Mouse (Mus musculus): ENCODE results near the gene Dgkd. TPM values are rescaled to one million over a fixed set of nuclear protein-coding genes. Genes with fewer than 3 reads are reported as not detected.

Dgkd gene
- polyA plus RNA-seq, 2 experiments: 26.7 to 35.5 TPM

DNA sequence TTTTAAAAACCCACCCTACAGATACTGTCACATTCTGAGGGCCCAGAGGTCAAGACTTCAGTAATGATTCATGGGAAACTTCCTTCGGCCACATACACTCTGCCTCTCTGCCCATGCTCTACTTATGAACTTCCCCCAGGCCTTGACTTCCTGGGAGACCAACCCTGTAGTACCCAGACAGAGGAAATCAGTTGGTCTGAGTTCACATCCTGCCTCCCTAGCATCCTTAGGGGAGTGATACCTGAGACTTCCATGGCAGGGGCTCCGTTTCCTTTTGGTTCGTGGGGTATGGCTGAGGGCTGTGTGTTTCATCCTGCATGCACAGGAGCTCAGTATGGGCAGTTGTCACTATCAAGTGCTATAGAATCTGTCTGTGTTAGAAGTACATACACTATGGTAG lies 1.7 kb upstream of the Dgkd start:
- Histone ChIP-seq H3K9ac (ENCODE audit: low read depth, low read length, severe bottlenecking) (no peak overlapping the region), H3K4me1 (ENCODE audit: control insufficient read depth, insufficient read depth, low read length) (peaks cover 37% of the 10 kb centered on the region), H3K27me3 (ENCODE audit: control insufficient read depth, insufficient read depth, low read length) (no peaks in the 10 kb centered on the region), H3K4me2 (replicated peaks; ENCODE audit: low read depth, low read length, severe bottlenecking) (no peak overlapping the region), H3K9me3 (ENCODE audit: control insufficient read depth, low read length) (no peaks in the 10 kb centered on the region), H3K4me3 (replicated peaks; ENCODE audit: low read length) (no peak overlapping the region), H3K36me3 (ENCODE audit: control insufficient read depth, insufficient read depth, low read length) (no peaks in the 10 kb centered on the region), H3K27ac (replicated peaks; ENCODE audit: low read depth, low read length) (no peak overlapping the region)
- no peak for TF ChIP-seq POLR2A (IDR thresholded peaks at IDR 0.05; ENCODE audit: borderline replicate concordance, extremely low read depth, insufficient read depth, insufficient read length)
- DNase-seq (ENCODE audit: low spot score) (no peak), ATAC-seq (ENCODE audit: low FRiP score, low read depth) (no peak)
- 90% methylated on average over 3 of the region's 3 CpGs for WGBS

DNA sequence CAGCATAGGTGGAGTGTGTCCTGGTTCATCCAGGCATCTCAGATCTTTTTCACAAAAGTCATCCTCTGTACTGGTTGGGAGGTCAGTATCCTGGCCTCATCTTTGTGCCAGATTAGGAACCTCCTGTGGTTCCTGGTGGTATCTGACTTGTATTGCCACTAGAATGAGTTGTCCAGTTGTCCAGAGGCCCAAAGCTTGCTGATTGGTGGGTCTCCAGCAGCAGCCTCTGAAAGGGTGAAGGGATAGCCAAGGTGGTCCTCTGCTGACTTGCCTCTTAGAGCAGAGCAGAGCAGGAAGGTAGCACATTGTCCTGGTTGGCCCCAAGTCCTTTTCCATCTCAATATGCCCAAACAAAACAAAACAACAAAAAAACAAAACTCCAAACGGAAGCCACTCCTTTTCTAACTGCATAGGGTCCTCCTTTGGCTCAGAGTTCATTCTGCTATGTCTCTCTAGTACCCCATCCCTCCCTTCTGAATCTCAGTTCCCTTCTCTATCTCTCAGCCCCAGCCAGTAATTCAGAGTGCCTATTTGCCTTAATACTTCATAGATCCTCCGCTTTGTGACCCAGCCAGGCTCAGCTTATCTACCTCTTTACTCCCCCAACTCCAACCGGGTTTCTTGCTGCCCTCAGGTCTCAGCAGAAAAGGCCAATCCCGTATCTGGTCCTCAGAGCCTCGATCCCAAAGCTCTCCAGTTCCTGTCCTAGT lies 851 bp upstream of the Dgkd start:
- WGBS: 53% methylated on average over 5 of the region's 5 CpGs
- H3K36me3 ChIP-seq (ENCODE audit: control insufficient read depth, insufficient read depth, low read length): no peaks in the 10 kb centered on the region
- peak overlapping the region; percentile 92; the same call in 1 of the 2 replicates for H3K4me3 ChIP-seq (replicated peaks; ENCODE audit: low read length)
- 0 out of 2 replicates have a peak overlapping the region, but pooled peaks have one; percentile 93 for H3K9ac ChIP-seq (ENCODE audit: low read depth, low read length, severe bottlenecking)
- no peak overlapping the region for H3K27ac ChIP-seq (replicated peaks; ENCODE audit: low read depth, low read length)
- no peaks in the 10 kb centered on the region for H3K9me3 ChIP-seq (ENCODE audit: control insufficient read depth, low read length)
- no peak for TF ChIP-seq POLR2A (IDR thresholded peaks at IDR 0.05; ENCODE audit: borderline replicate concordance, extremely low read depth, insufficient read depth, insufficient read length)
- no peak for ATAC-seq (ENCODE audit: low FRiP score, low read depth)
- no peaks in the 10 kb centered on the region for H3K27me3 ChIP-seq (ENCODE audit: control insufficient read depth, insufficient read depth, low read length)
- no peak for DNase-seq (ENCODE audit: low spot score)
- H3K4me1 ChIP-seq (ENCODE audit: control insufficient read depth, insufficient read depth, low read length): peaks cover 34% of the 10 kb centered on the region
- peak overlapping the region; percentile 97 for H3K4me2 ChIP-seq (replicated peaks; ENCODE audit: low read depth, low read length, severe bottlenecking)

DNA sequence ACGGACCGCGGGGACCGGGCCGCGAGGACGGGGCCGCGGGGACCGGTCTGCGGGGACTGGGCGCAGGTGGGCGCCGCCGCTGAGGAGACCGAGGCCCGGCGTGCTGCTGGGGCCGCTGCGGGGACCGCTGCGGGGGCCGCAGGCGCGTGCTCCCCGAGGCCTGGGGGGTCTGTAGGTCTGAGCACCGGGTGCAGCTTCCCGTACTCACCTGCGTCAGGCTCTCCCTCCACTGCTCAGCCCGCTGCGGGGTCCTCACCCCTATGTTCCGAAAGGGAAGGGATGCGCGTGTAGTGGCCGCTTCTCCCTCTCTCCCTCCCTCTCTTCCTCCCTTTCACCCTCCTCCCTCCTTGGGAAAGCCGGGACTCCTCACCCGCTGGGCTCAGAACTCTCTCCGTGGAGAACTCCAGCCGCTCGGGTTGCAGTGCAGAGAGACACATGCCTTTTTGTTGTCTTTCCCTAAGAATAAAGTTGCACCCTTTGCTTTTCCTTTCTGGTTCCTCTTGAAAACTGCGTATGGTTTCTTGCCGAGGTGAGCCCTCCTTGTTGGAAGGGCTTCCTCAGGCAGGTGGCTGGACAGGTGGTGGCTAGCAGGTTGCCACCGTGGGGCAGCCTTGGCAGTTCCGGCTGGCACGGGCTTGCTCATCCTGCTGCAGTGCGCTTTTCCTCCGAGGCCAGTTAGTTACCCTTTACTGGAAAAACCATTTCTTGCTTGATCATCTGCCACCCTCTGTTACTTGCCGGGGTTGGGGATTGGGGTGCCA lies 694 bp downstream of the Dgkd start:
- Histone ChIP-seq H3K4me3 (replicated peaks; ENCODE audit: low read length) (peak overlapping the region; percentile 92), H3K27ac (replicated peaks; ENCODE audit: low read depth, low read length) (peak overlapping the region; percentile 74), H3K36me3 (ENCODE audit: control insufficient read depth, insufficient read depth, low read length) (no peaks in the 10 kb centered on the region), H3K9ac (ENCODE audit: low read depth, low read length, severe bottlenecking) (peak overlapping the region; percentile 93), H3K9me3 (ENCODE audit: control insufficient read depth, low read length) (no peaks in the 10 kb centered on the region), H3K4me1 (ENCODE audit: control insufficient read depth, insufficient read depth, low read length) (peaks cover 19% of the 10 kb centered on the region), H3K27me3 (ENCODE audit: control insufficient read depth, insufficient read depth, low read length) (no peaks in the 10 kb centered on the region), H3K4me2 (replicated peaks; ENCODE audit: low read depth, low read length, severe bottlenecking) (peak overlapping the region; percentile 97)
- under 1% methylated on average over 39 of the region's 48 CpGs for WGBS
- DNase-seq (ENCODE audit: low spot score) (peak; percentile 29), ATAC-seq (ENCODE audit: low FRiP score, low read depth) (peak; percentile 39)
- TF ChIP-seq POLR2A (IDR thresholded peaks at IDR 0.05; ENCODE audit: borderline replicate concordance, extremely low read depth, insufficient read depth, insufficient read length): no peak

DNA sequence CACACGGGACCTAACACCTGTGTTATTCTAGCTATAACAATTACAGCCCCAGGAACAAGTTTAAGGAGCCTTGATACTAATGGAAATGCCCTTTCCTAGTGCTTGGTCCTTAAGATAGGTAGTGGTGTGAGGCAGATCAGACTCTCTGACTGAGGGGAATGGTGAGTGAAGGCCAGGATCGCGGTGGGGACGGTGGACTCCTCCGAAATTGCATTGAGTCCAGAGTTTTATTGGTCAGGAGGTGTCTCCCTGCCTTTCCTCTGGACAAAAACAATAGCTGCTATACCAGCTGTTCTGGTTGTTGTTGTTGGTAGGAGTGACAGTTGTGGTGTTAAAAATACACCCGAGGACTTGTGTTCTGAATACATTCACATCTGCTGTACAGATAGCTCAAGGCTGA lies 1.3 kb downstream of the Dgkd start:
- 29% methylated on average over 6 of the region's 6 CpGs for WGBS
- Histone ChIP-seq H3K27ac (replicated peaks; ENCODE audit: low read depth, low read length) (no peak overlapping the region), H3K4me1 (ENCODE audit: control insufficient read depth, insufficient read depth, low read length) (peaks cover 19% of the 10 kb centered on the region), H3K9ac (ENCODE audit: low read depth, low read length, severe bottlenecking) (peak overlapping the region; percentile 93), H3K4me3 (replicated peaks; ENCODE audit: low read length) (peak overlapping the region; percentile 92), H3K4me2 (replicated peaks; ENCODE audit: low read depth, low read length, severe bottlenecking) (peak overlapping the region; percentile 97), H3K9me3 (ENCODE audit: control insufficient read depth, low read length) (no peaks in the 10 kb centered on the region), H3K27me3 (ENCODE audit: control insufficient read depth, insufficient read depth, low read length) (no peaks in the 10 kb centered on the region), H3K36me3 (ENCODE audit: control insufficient read depth, insufficient read depth, low read length) (no peaks in the 10 kb centered on the region)
- ATAC-seq (ENCODE audit: low FRiP score, low read depth) (no peak), DNase-seq (ENCODE audit: low spot score) (no peak)
- no peak for TF ChIP-seq POLR2A (IDR thresholded peaks at IDR 0.05; ENCODE audit: borderline replicate concordance, extremely low read depth, insufficient read depth, insufficient read length)

DNA sequence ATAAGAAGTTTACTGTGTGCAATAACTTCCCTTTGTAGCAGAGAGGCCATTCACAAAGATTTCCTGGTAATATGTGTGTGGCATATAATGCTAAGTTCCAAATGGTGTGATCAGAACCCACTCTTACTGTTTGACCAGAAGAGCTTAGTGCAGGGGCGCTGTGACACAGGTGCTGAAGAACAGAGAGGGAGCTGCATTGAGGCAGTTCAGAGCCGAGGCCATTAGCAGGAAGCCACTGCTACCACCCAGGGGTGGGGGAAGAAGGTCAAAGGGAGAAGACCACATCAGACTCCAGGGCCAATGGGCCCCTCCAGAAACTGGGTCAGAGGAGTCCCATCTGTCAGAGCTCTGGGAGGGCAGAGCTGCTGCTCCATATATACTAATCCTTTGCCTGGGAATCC lies 1.8 kb downstream of the Dgkd start:
- Histone ChIP-seq H3K9me3 (ENCODE audit: control insufficient read depth, low read length) (no peaks in the 10 kb centered on the region), H3K27ac (replicated peaks; ENCODE audit: low read depth, low read length) (no peak overlapping the region), H3K4me2 (replicated peaks; ENCODE audit: low read depth, low read length, severe bottlenecking) (peak overlapping the region; percentile 97), H3K4me1 (ENCODE audit: control insufficient read depth, insufficient read depth, low read length) (peaks cover 19% of the 10 kb centered on the region), H3K36me3 (ENCODE audit: control insufficient read depth, insufficient read depth, low read length) (no peaks in the 10 kb centered on the region), H3K27me3 (ENCODE audit: control insufficient read depth, insufficient read depth, low read length) (no peaks in the 10 kb centered on the region), H3K4me3 (replicated peaks; ENCODE audit: low read length) (peak overlapping the region; percentile 92; the same call in 1 of the 2 replicates), H3K9ac (ENCODE audit: low read depth, low read length, severe bottlenecking) (no peak overlapping the region)
- no peak for ATAC-seq (ENCODE audit: low FRiP score, low read depth)
- 41% methylated on average over 2 of the region's 2 CpGs for WGBS
- no peak for DNase-seq (ENCODE audit: low spot score)
- no peak for TF ChIP-seq POLR2A (IDR thresholded peaks at IDR 0.05; ENCODE audit: borderline replicate concordance, extremely low read depth, insufficient read depth, insufficient read length)
